Mouse (Mus musculus) cerebellum, adult 2 months (tissue): Measurements from ENCODE around the gene Zranb3.

Source experiments
- CTCF ChIP-seq: fragments of 200-500 bp; IDR thresholded peaks from 2 replicates; pipeline ENCODE4 v1.5.1; 2011; ENCODE audit warnings: low read depth, mild to moderate bottlenecking, control low read depth, low read length, moderate library complexity, borderline replicate concordance; ENCODE audit not compliant: insufficient read depth
- POLR2A ChIP-seq: fragments of 200-500 bp; IDR thresholded peaks from 2 replicates; pipeline ENCODE4 v1.6.1; 2011; ENCODE audit warnings: low read length, control low read depth, borderline replicate concordance; ENCODE audit not compliant: insufficient read depth

- no peak for TF ChIP-seq POLR2A
- TF ChIP-seq CTCF, result no peak
Measured at GRCm38 (mm10) chr1:128036296-128036695, 66.6 kb downstream of the Zranb3 start.
